Mouse (Mus musculus) CH12.LX (cell line): ENCODE measurements around the gene Ear1.
"Not testable (repeated sequence)": the region's sequence is repeated elsewhere in the genome, so short reads cannot be mapped to it uniquely, and the experiment has no call there.

Experiments
- CTCF ChIP-seq, 2 experiments: IDR thresholded peaks in 1 of 2; conservative IDR thresholded peaks in 1 of 2; 2 replicates each; pipeline ENCODE4 v1.5.1; 2011 to 2012; ENCODE audit warnings: low read depth in 2 of 2, low read length in 2 of 2, improper control_type of control experiment in 1 of 2, inconsistent platforms in 1 of 2, mild to moderate bottlenecking in 1 of 2, moderate library complexity in 1 of 2
- IRF4 ChIP-seq: IDR thresholded peaks from 2 replicates; pipeline ENCODE4 v1.6.1; 2014; ENCODE audit warnings: low read depth, mild to moderate bottlenecking, inconsistent platforms, low read length, improper control_type of control experiment
- MAX ChIP-seq: IDR thresholded peaks from 2 replicates; pipeline ENCODE4 v1.6.1; 2011; ENCODE audit warnings: low read length, improper control_type of control experiment
- POLR2A ChIP-seq: IDR thresholded peaks from 2 replicates; pipeline ENCODE4 v1.6.1; 2011; ENCODE audit warnings: low read depth, mild to moderate bottlenecking, improper control_type of control experiment, low read length
- TCF12 ChIP-seq: IDR thresholded peaks from 2 replicates; pipeline ENCODE4 v1.6.1; 2014; ENCODE audit warnings: low read depth, mild to moderate bottlenecking, inconsistent platforms, low read length, improper control_type of control experiment
- USF2 ChIP-seq: conservative IDR thresholded peaks from 2 replicates; pipeline ENCODE4 v1.6.1; 2011; ENCODE audit warnings: low read depth, low read length, improper control_type of control experiment

GRCm38 (mm10) chr14:43843949-43844573, 31.3 kb downstream of the Ear1 start:
- TF ChIP-seq CTCF (conservative IDR thresholded peaks at IDR 0.05 in 1 of 2, IDR thresholded peaks at IDR 0.05 in 1 of 2; ENCODE audit: low read depth in 2 of 2, low read length in 2 of 2); MAX; USF2; TCF12; IRF4; POLR2A: not testable (repeated sequence)
